Mouse (Mus musculus): Measurements from ENCODE around the gene Atp1a2.

The Atp1a2 gene

GRCm38 (mm10) chr1:172305153-172305552 is 7.3 kb upstream of the Atp1a2 start:
- no peak for DNase-seq (ENCODE audit: low spot score)

GRCm38 (mm10) chr1:172304443-172304842 is 6.6 kb upstream of the Atp1a2 start:
- no peak for DNase-seq (ENCODE audit: low spot score)

- no peak for DNase-seq (ENCODE audit: low spot score)
Measured at GRCm38 (mm10) chr1:172302851-172303250, 5.0 kb upstream of the Atp1a2 start.

- no peak for DNase-seq (ENCODE audit: low spot score)
Measured at GRCm38 (mm10) chr1:172302311-172302710, 4.4 kb upstream of the Atp1a2 start.

GRCm38 (mm10) chr1:172301180-172301579 is 3.3 kb upstream of the Atp1a2 start:
- DNase-seq (ENCODE audit: low spot score), result no peak

- peak; percentile 40 for DNase-seq (ENCODE audit: low spot score)
Measured at GRCm38 (mm10) chr1:172300247-172300646, 2.4 kb upstream of the Atp1a2 start.

GRCm38 (mm10) chr1:172299528-172299927 is 1.7 kb upstream of the Atp1a2 start:
- no peak for DNase-seq (ENCODE audit: low spot score)

GRCm38 (mm10) chr1:172296816-172297510 is 901 bp downstream of the Atp1a2 start:
- no peak for DNase-seq (ENCODE audit: low spot score)

- DNase-seq (ENCODE audit: low spot score), result no peak
Measured at GRCm38 (mm10) chr1:172295751-172296197, 2.1 kb downstream of the Atp1a2 start.

GRCm38 (mm10) chr1:172293449-172293848 is 4.4 kb downstream of the Atp1a2 start:
- DNase-seq (ENCODE audit: low spot score), result no peak

- DNase-seq (ENCODE audit: low spot score), result no peak
Measured at GRCm38 (mm10) chr1:172292880-172293279, 5.0 kb downstream of the Atp1a2 start.

GRCm38 (mm10) chr1:172289617-172289946 is 8.3 kb downstream of the Atp1a2 start:
- no peak for DNase-seq (ENCODE audit: low spot score)

- no peak for DNase-seq (ENCODE audit: low spot score)
Measured at GRCm38 (mm10) chr1:172288900-172289616, 8.8 kb downstream of the Atp1a2 start.

- no peak for DNase-seq (ENCODE audit: low spot score)
Measured at GRCm38 (mm10) chr1:172286740-172287139, 11.1 kb downstream of the Atp1a2 start.

- no peak for DNase-seq (ENCODE audit: low spot score)
Measured at GRCm38 (mm10) chr1:172284221-172284620, 13.6 kb downstream of the Atp1a2 start.

GRCm38 (mm10) chr1:172283073-172283472 is 14.8 kb downstream of the Atp1a2 start:
- no peak for DNase-seq (ENCODE audit: low spot score)

GRCm38 (mm10) chr1:172281522-172282254 is 16.2 kb downstream of the Atp1a2 start:
- peak; percentile 36 for DNase-seq (ENCODE audit: low spot score)

- DNase-seq (ENCODE audit: low spot score), result no peak
Measured at GRCm38 (mm10) chr1:172279768-172280509, 17.9 kb downstream of the Atp1a2 start.

- DNase-seq (ENCODE audit: low spot score), result no peak
Measured at GRCm38 (mm10) chr1:172278328-172278727, 19.5 kb downstream of the Atp1a2 start.

GRCm38 (mm10) chr1:172277172-172277571 is 20.7 kb downstream of the Atp1a2 start:
- no peak for DNase-seq (ENCODE audit: low spot score)

- no peak for DNase-seq (ENCODE audit: low spot score)
Measured at GRCm38 (mm10) chr1:172274547-172274946, 23.3 kb downstream of the Atp1a2 start.

- no peak for DNase-seq (ENCODE audit: low spot score)
Measured at GRCm38 (mm10) chr1:172274116-172274515, 23.7 kb downstream of the Atp1a2 start.

All from testis, postnatal 14 days (tissue).